Mouse (Mus musculus) 3134 (cell line): ENCODE results near the gene Sphk2.

Experiments used
- DNase-seq: peaks from one replicate; pipeline ENCODE4 v3.0.0-alpha.2; 2011; ENCODE audit warnings: low spot score; ENCODE audit not compliant: insufficient read length; ENCODE audit errors: extremely low read depth

The Sphk2 gene

GRCm38 (mm10) chr7:45725713-45726112, 7.9 kb upstream of the Sphk2 start, which contains the start of gene Spaca4:
Gene Spaca4, minus strand, starts transcription at chr7:45725813.
- no peak for DNase-seq

DNA sequence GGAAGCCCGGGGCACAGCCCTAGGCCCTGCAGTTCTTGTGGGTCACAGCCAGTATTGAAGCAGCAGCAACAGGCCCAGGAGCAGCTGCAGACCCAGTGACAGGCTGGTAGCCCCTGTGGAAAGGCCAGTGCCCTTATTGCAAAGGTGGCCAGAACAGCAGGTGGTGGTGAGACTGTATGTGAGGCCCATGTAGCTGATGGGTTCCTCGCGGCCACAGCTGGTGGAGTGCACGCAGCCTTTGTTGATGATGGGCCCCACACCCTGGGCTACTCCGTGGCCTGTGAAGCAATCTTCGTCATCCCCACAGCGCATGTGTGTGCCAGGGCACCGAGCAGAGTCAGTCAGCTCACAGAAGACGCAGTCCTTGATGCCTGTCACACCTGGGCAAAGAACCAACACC, 7.3 kb upstream of the Sphk2 start:
- DNase-seq = no peak

DNA sequence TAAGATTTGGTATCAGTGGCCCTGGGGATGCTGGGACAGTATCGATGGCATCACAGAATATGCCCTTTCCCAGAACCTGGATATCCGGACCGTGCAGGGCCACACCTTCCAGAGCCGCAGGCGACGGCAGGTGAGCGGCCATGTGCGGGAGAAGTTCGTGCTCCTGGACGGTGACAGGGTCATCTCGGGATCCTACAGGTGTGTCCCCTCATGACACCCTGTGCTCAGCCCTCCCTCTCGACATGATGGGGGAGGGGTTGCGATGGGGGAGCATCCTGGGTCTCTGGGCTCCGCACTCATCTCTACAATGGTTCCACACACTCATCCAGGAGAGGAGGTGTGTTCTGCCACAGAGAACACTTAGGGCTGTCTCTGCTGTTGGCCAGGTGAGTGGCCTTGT, 6.0 kb upstream of the Sphk2 start:
- DNase-seq = no peak

DNA sequence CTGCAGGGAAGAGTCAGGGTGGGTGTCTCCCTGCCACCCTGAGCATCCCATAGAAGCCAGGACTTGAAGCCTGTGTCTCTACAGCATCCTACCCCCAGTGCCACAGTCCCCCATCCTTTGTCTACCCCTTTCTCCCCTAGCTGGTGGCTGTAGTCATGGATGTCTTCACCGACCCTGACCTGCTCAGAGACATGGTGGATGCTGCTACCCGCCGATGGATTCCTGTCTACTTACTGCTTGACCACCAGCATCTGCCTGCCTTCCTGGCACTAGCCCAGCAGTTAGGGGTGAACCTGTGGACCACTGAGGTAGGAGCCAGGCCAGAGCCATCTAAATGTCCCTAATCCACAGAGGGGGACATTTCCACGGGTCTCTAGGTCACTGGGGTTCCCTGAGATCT, 5.5 kb upstream of the Sphk2 start:
- no peak for DNase-seq

DNA sequence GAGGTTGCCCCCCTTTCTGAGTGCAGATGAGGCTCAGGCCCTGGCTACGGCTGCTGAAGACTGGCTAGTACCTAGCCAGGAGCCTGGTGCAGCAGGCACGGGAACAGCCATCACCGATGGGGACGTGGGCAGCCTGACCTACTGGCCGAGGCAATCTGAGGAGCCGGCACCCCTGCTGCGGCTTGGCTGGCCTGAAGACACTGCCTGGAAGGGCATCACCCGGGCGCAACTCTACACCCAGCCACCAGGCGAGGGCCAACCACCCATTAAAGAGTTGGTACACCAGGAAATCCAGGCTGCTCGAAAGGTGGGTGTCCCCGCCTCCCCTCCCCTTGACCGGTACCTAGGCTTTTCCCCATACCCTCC, 4.5 kb upstream of the Sphk2 start:
- no peak for DNase-seq

GRCm38 (mm10) chr7:45721642-45722347, 4.0 kb upstream of the Sphk2 start:
- DNase-seq = no peak

- DNase-seq = no peak
These were observed 3.4 kb upstream of the Sphk2 start for GRCm38 (mm10) chr7:45721234-45721571.

GRCm38 (mm10) chr7:45720413-45721233, 2.8 kb upstream of the Sphk2 start, which contains the start of gene Fam83e:
Gene Fam83e, plus strand, starts transcription at chr7:45721212.
- no peak for DNase-seq

DNA sequence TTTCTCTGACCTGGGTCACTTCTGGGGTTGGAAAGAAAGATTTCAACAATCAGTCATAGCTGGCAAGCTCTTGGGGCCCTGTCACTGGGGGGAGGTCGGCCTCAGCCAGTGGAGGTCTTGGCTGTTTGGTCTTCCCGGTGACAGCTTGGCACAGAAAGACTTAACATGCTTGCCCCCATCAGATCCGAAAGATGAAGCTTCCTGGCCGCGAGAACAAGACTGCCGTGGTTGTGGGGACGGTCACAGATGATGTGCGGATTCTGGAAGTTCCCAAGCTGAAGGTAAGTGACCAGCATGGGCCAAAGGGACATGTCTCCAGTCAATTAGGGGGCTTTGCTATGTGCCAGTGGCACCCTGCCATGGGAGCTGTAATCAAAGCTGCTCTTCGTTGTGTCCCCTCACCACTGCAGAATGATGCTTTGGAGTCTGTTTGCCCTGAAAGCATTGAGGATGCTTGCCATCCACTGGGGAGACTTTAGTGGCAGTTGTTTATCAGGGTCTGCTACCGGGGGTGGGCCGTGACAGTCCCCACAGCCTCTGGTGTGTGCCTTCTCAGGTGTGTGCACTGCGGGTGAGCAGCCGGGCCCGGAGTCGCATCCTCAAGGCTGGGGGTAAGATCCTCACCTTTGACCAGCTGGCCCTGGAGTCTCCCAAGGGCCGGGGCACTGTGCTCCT, 2.1 kb upstream of the Sphk2 start:
- DNase-seq = no peak

DNA sequence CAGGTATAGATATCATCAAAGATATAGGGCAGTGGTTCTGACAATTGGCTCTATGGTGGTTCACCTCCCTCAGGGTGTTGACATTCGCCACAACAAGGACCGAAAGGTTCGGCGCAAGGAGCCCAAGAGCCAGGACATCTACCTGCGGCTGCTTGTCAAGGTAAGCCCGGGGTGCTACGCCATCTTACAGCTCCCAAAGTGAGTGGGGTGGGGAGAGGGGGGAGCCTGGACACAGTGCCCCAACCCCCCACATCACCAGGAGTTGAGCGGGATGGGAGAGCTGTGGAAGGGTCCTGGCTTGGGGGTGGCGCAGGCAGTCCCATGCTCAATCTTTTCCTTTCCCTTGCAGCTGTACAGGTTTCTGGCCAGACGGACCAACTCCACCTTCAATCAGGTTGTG, 1.4 kb upstream of the Sphk2 start:
- DNase-seq = no peak

DNA sequence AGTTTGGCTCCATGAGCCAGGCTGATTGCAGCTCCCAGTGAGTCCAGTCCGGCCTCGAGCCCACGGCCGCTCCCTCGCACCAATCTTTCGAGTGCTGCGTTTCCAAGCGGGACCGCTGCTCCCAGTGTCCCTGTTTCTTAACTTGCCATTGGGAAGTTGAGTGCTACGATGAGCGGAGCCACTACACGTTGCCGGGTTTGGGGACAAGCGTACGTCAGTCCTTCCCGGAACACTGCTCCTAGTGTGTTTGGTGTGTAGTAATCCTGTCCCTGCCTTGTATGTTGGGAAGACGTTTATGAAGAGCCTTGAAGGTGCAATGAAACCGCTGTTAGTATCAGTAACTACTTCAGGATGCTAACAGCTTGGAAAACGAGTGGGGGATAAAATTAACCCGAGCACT, 529 bp upstream of the Sphk2 start:
- no peak for DNase-seq

GRCm38 (mm10) chr7:45716952-45717917, 567 bp downstream of the Sphk2 start:
- DNase-seq = no peak

DNA sequence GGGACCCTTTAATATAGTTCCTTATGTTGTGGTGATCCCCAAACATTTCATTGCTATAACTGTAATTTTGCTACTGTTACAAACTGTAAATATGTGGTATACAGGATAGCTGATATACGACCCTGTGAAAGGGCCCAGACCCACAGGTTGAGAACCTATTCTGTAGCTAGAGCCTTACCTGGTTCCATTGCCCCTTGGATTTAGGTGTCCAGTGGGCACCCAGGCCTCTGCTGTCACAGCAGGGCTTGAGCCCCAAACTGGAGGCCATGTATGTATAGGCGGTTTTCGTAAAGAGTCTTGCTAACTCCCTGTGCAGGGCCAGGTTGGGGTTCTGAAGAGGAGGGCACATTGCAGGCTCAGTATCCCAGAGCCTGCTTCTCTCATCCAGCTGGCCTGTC, 1.3 kb downstream of the Sphk2 start:
- DNase-seq = no peak

GRCm38 (mm10) chr7:45715741-45716459, 1.9 kb downstream of the Sphk2 start:
- DNase-seq = no peak

- peak; percentile 93 for DNase-seq
These were observed 2.6 kb downstream of the Sphk2 start, which contains the start of gene Rpl18 for GRCm38 (mm10) chr7:45715090-45715708. Gene Rpl18, plus strand, starts transcription at chr7:45715457.

- DNase-seq = no peak
These were observed 3.1 kb downstream of the Sphk2 start for GRCm38 (mm10) chr7:45714630-45715089.

GRCm38 (mm10) chr7:45713881-45714520, 3.8 kb downstream of the Sphk2 start:
- no peak for DNase-seq

DNA sequence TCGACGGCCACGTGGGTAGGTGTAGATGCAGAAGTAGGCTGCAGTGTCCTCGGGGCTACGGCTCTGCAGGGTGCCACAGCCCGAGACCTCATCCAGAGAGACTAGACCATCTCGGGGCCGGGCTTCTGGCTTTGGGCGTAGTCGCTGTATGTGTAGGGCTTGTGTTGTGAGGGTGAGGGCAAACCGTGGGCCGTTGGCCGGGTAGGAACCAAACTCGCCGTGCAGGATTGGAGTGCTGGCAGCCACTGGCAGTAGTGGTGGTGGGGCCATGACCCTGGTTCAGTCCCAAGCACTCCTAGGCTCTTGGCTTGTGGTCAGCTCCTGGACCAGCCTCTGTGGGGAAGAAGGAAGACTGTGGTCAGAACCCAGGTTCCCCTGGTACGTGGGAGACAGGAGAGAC, 4.4 kb downstream of the Sphk2 start:
- DNase-seq = no peak
